Mouse (Mus musculus): Measurements from ENCODE around the gene Gm10135.
"Not testable (repeated sequence)": the region's sequence is repeated elsewhere in the genome, so short reads cannot be mapped to it uniquely, and the experiment has no call there.

The Gm10135 gene

GRCm38 (mm10) chr5:72957281-72957680 lies 17.2 kb downstream of the Gm10135 start:
- no peak for DNase-seq

GRCm38 (mm10) chr5:72953996-72954604 lies 20.4 kb downstream of the Gm10135 start:
- no peak for DNase-seq

DNA sequence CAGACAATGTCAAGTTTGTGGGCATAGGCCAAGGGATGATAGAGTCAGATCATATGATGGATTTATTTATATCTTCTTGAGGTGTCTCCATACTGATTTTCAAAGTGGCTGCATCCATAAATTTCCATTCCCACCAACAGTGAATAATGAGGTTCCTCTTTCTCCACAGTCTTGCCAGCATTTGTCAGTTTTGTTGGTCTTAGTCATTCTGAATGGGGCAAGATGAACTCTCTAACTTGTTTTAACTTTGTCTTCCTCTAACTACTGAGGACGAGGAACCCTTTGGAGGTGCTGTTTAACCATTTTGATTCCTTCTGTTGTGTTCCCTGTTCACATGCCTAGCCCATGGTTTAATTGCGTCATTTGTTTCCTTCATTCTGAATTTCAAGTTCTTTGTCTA lies 24.2 kb downstream of the Gm10135 start:
- no peak for DNase-seq

DNA sequence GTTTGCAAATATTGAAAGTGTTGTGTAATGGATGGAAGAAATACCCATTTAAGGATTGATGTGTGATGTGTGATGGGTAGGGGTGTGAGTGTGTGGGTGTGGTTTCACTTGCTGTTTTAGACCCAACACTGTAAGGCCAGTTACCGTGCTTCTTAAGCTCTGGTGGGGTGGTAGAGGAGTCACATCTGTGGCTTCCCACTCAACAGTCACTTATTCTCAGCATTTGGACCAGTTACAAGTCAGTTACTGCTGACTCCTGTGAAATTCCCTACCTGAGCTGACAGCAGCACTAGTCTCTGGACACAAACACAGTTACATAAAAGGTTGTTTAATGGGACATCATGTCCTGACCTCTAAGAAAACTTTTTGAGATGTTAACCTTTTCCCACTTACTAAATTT lies 26.4 kb downstream of the Gm10135 start:
- peak; percentile 88 for DNase-seq

- DNase-seq: no peak
These were observed 33.5 kb downstream of the Gm10135 start for GRCm38 (mm10) chr5:72940906-72941432.

- no peak for DNase-seq
These were observed 35.2 kb downstream of the Gm10135 start for GRCm38 (mm10) chr5:72939311-72939710.

DNA sequence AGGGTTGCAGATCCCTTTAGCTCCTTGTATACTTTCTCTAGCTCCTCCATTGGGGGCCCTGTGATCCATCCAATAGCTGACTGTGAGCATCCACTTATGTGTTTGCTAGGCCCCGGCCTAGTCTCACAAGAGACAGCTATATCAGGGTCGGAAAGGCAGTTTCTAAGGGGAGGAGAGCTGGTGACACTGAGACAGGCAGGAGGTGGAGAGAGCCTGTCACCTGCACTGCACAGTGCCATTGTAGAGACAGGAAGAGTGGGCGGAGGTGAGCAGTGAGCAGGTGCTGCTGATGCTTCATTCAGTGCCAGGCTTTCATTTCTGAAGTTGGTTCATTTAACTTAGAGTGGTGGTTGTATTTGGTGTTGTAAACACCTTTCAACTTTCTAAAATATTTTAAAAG lies 36.1 kb downstream of the Gm10135 start:
- not testable (repeated sequence) for DNase-seq

DNA sequence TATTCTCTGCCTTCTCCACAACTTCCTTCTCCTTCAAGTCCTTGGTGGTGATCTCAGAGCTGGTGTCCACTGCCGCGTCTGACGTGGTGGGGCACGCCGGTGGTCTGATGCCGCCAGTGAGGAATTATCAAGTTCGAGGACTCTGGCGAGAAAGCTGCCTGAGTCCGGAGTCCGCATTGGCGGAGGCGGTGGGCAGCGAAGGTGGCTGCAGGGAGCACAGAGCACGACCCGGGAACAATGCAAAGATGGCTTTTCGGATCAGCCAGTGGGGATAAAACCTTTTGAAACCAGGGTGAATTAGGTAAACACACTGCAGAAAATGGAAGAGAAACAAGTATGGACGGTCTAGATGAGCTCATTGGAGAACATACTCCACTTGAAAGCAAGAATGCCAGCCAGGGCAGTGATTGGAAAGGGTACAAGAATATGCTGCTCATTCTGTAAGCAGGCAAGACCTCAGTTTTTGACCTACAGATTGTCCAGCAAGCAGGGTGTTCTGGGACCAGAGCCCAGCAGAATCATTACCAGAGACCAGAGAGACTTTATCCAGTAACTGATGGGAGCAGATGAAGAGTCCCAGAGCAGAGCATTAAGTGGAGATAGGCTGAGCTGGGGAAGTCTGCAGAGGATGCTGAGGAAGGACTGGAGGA lies 41.4 kb downstream of the Gm10135 start:
- no peak for DNase-seq

DNA sequence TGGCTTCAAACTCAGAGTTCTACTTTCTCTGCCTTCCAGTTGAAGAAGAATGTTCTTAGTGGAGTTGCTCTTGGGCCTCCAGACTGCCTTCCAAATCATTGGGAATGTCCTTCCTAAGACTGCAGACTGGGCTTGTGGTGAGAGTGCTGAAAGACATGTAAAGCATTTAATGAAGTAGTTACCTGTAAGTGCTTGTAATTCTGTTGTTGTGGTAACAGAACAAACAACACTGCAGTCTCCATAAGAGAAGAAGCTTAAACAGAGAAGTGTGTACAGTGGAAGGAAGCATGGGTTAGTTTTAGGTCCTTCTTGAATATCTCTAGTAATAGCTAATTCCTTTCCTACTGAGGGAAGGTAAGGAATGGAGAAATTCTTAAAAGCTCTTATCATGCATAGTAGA lies 47.4 kb downstream of the Gm10135 start:
- DNase-seq: no peak

- peak; percentile 55 for DNase-seq
These were observed 51.7 kb downstream of the Gm10135 start for GRCm38 (mm10) chr5:72922796-72923195.

DNA sequence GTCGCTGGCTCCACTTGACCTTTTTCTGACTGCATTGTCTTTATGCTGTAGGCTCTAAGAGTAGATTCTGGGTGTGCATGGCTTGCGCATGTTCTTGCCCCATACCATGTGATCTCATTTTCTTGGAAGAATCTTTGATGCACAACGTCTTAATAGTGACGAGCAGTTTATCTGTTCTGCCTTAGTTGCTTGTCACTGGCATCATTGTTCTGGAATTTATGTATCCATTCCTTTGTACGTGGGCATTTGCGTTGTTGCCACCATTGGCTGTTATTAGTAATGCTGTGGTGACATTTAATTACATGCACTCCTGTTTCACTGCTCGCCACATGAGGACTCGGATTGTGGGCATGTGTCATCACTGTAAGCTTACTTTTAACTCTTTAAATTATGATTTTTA lies 53.3 kb downstream of the Gm10135 start:
- DNase-seq: no peak

GRCm38 (mm10) chr5:72920416-72920815 lies 54.1 kb downstream of the Gm10135 start:
- no peak for DNase-seq

- DNase-seq: no peak
These were observed 57.7 kb downstream of the Gm10135 start for GRCm38 (mm10) chr5:72916851-72917250.

DNA sequence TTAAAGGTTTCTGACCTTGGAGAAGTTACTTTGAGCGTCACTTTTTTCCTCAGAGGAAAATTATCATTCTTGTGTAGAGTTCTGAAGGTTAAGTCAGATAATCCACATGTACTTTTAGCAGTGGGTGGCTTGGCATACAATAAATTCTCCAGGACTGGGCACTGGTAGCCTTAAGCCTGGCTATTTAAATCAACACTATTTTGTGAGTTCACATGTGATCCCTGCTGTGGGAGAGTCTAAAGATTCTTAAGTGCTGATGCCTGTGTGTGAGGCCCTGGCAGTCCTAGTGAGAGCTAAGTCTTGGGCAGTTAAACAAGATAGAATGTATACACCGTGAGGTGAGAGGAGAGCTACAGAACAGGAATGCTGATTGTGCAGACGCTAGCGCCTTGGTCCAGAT lies 58.5 kb downstream of the Gm10135 start:
- no peak for DNase-seq
